Mouse (Mus musculus): ENCODE measurements around the gene Unk.

Gene Unk

GRCm38 (mm10) chr11:116106963-116107776 lies 77.0 kb downstream of the Unk start:
- DNase-seq (ENCODE audit: low spot score in 2 of 2), result peak in 1 of 2 experiments; percentile 24

- DNase-seq (ENCODE audit: low spot score in 2 of 2), result peak in 1 of 2 experiments; percentile 24
Measured at GRCm38 (mm10) chr11:116107777-116108285, 77.7 kb downstream of the Unk start.

- DNase-seq (ENCODE audit: low spot score in 2 of 2), result peak in 1 of 2 experiments; percentile 45
Measured at GRCm38 (mm10) chr11:116108464-116109137, 78.5 kb downstream of the Unk start.

- peak in 1 of 2 experiments; percentile 36 for DNase-seq (ENCODE audit: low spot score in 2 of 2)
Measured at GRCm38 (mm10) chr11:116109441-116110081, 79.4 kb downstream of the Unk start.

- DNase-seq (ENCODE audit: low spot score in 2 of 2), result peak; percentile 78 to 88
Measured at GRCm38 (mm10) chr11:116110131-116110530, 80.0 kb downstream of the Unk start.

GRCm38 (mm10) chr11:116110540-116110939 lies 80.4 kb downstream of the Unk start:
- DNase-seq (ENCODE audit: low spot score in 2 of 2), result no peak
